Mouse (Mus musculus) liver, adult 2 months (tissue): Measurements from ENCODE around the gene Hoxd11.

ENCODE experiments used
- CTCF ChIP-seq: fragments of 200-500 bp; IDR thresholded peaks from 2 replicates; pipeline ENCODE4 v1.5.1; 2011; ENCODE audit warnings: low read depth, low read length, control low read depth
- POLR2A ChIP-seq: fragments of 200-500 bp; IDR thresholded peaks from 2 replicates; pipeline ENCODE4 v1.6.1; 2011; ENCODE audit warnings: low read length, control low read depth; ENCODE audit not compliant: insufficient read depth; ENCODE audit errors: extremely low read depth

- no peak for TF ChIP-seq POLR2A
- TF ChIP-seq CTCF, result no peak
Measured at GRCm38 (mm10) chr2:74652996-74653340, 26.4 kb upstream of the Hoxd11 start.
